Mouse (Mus musculus): ENCODE results near the gene 4933427D14Rik. TPM values are rescaled to one million over a fixed set of nuclear protein-coding genes. Genes with fewer than 3 reads are reported as not detected.
A peak's percentile ranks its signal among the peaks of the same experiment; 100 is the strongest.

4933427D14Rik gene
- polyA plus RNA-seq (2014; fragmentation: Nextera tagmentation; extraction: Ambion mirVana), result 11.0 and 13.9 TPM in 2 replicates

GRCm38 (mm10) chr11:72207204-72207833 is at the start of gene 4933427D14Rik, which contains the start of gene Txndc17:
Gene 4933427D14Rik, minus strand, starts transcription at chr11:72207459.
Gene Txndc17, plus strand, starts transcription at chr11:72207547.
- Histone ChIP-seq H3K9ac (ENCODE audit: low read length) (peak within 1 kb of the TSS; percentile 72), H3K27ac (ENCODE audit: low read depth) (peak within 1 kb of the TSS; percentile 73), H3K4me2 (ENCODE audit: low read length) (peak within 1 kb of the TSS; percentile 91), H3K4me3 (ENCODE audit: low read depth, low read length) (peak within 1 kb of the TSS; percentile 86), H3K9me3 (ENCODE audit: control insufficient read depth, low read length) (no peaks in the 10 kb centered on the region), H3K27me3 (replicated peaks; ENCODE audit: control insufficient read depth, insufficient read depth, low read length) (no peaks in the 10 kb centered on the region), H3K36me3 (ENCODE audit: control insufficient read depth, insufficient read depth, low read length) (peaks cover 33% of the 10 kb centered on the region), H3K4me1 (replicated peaks; ENCODE audit: control insufficient read depth, insufficient read depth, low read length) (peaks cover 15% of the 10 kb centered on the region)
- WGBS, result under 1% methylated on average over 35 of the region's 42 CpGs
- peak; percentile 93 for DNase-seq (ENCODE audit: low spot score)
- peak; percentile 98 for ATAC-seq (replicated peaks; ENCODE audit: low FRiP score, low TSS enrichment, low read depth)

GRCm38 (mm10) chr11:72256441-72256840 is 49.2 kb upstream of the 4933427D14Rik start:
- DNase-seq (ENCODE audit: low spot score), result no peak

GRCm38 (mm10) chr11:72255629-72256028 is 48.4 kb upstream of the 4933427D14Rik start:
- WGBS, result 93% methylated on average over 4 of the region's 4 CpGs
- no peak for ATAC-seq (replicated peaks; ENCODE audit: low FRiP score, low TSS enrichment, low read depth)

More at GRCm38 (mm10) chr11:72256441-72256840, 49.2 kb upstream of the 4933427D14Rik start:
- H3K27me3 ChIP-seq (replicated peaks; ENCODE audit: control insufficient read depth, insufficient read depth, low read length), result no peaks in the 10 kb centered on the region
- H3K4me1 ChIP-seq (replicated peaks; ENCODE audit: control insufficient read depth, insufficient read depth, low read length), result no peaks in the 10 kb centered on the region
- H3K4me3 ChIP-seq (ENCODE audit: low read depth, low read length), result no peak overlapping the region
- no peak for ATAC-seq (replicated peaks; ENCODE audit: low FRiP score, low TSS enrichment, low read depth)
- H3K36me3 ChIP-seq (ENCODE audit: control insufficient read depth, insufficient read depth, low read length), result no peaks in the 10 kb centered on the region
- H3K9me3 ChIP-seq (ENCODE audit: control insufficient read depth, low read length), result no peaks in the 10 kb centered on the region
- H3K27ac ChIP-seq (ENCODE audit: low read depth), result no peak overlapping the region
- H3K9ac ChIP-seq (ENCODE audit: low read length), result no peak overlapping the region
- H3K4me2 ChIP-seq (ENCODE audit: low read length), result no peak overlapping the region
- WGBS, result 82% methylated on average over 2 of the region's 2 CpGs

GRCm38 (mm10) chr11:72245196-72245753 is 38.0 kb upstream of the 4933427D14Rik start:
- Histone ChIP-seq H3K4me1 (replicated peaks; ENCODE audit: control insufficient read depth, insufficient read depth, low read length) (no peaks in the 10 kb centered on the region), H3K4me3 (ENCODE audit: low read depth, low read length) (no peak overlapping the region), H3K9ac (ENCODE audit: low read length) (no peak overlapping the region), H3K27ac (ENCODE audit: low read depth) (no peak overlapping the region), H3K9me3 (ENCODE audit: control insufficient read depth, low read length) (no peaks in the 10 kb centered on the region), H3K36me3 (ENCODE audit: control insufficient read depth, insufficient read depth, low read length) (no peaks in the 10 kb centered on the region), H3K27me3 (replicated peaks; ENCODE audit: control insufficient read depth, insufficient read depth, low read length) (no peaks in the 10 kb centered on the region), H3K4me2 (ENCODE audit: low read length) (no peak overlapping the region)
- WGBS, result 82% methylated on average over 8 of the region's 8 CpGs
- no peak for ATAC-seq (replicated peaks; ENCODE audit: low FRiP score, low TSS enrichment, low read depth)
- no peak for DNase-seq (ENCODE audit: low spot score)

More at GRCm38 (mm10) chr11:72255629-72256028, 48.4 kb upstream of the 4933427D14Rik start:
- Histone ChIP-seq H3K9me3 (ENCODE audit: control insufficient read depth, low read length) (no peaks in the 10 kb centered on the region), H3K4me2 (ENCODE audit: low read length) (no peak overlapping the region), H3K36me3 (ENCODE audit: control insufficient read depth, insufficient read depth, low read length) (no peaks in the 10 kb centered on the region), H3K27me3 (replicated peaks; ENCODE audit: control insufficient read depth, insufficient read depth, low read length) (0 out of 2 replicates have a peak, but pooled peaks cover under 1% of the 10 kb centered on the region), H3K9ac (ENCODE audit: low read length) (no peak overlapping the region), H3K4me3 (ENCODE audit: low read depth, low read length) (no peak overlapping the region), H3K4me1 (replicated peaks; ENCODE audit: control insufficient read depth, insufficient read depth, low read length) (no peaks in the 10 kb centered on the region), H3K27ac (ENCODE audit: low read depth) (no peak overlapping the region)
- no peak for DNase-seq (ENCODE audit: low spot score)

GRCm38 (mm10) chr11:72240062-72240860 is 33.0 kb upstream of the 4933427D14Rik start:
- H3K27me3 ChIP-seq (replicated peaks; ENCODE audit: control insufficient read depth, insufficient read depth, low read length), result no peaks in the 10 kb centered on the region
- DNase-seq (ENCODE audit: low spot score) (no peak), ATAC-seq (replicated peaks; ENCODE audit: low FRiP score, low TSS enrichment, low read depth) (no peak)
- H3K4me3 ChIP-seq (ENCODE audit: low read depth, low read length), result no peak overlapping the region
- H3K4me2 ChIP-seq (ENCODE audit: low read length), result no peak overlapping the region
- H3K9ac ChIP-seq (ENCODE audit: low read length), result no peak overlapping the region
- no peak overlapping the region for H3K27ac ChIP-seq (ENCODE audit: low read depth)
- H3K36me3 ChIP-seq (ENCODE audit: control insufficient read depth, insufficient read depth, low read length), result no peaks in the 10 kb centered on the region
- no peaks in the 10 kb centered on the region for H3K4me1 ChIP-seq (replicated peaks; ENCODE audit: control insufficient read depth, insufficient read depth, low read length)
- WGBS, result 63% methylated on average over 4 of the region's 4 CpGs
- H3K9me3 ChIP-seq (ENCODE audit: control insufficient read depth, low read length), result no peaks in the 10 kb centered on the region

GRCm38 (mm10) chr11:72234013-72234412 is 26.8 kb upstream of the 4933427D14Rik start:
- 61% methylated on average over 5 of the region's 5 CpGs for WGBS
- no peak overlapping the region for H3K4me3 ChIP-seq (ENCODE audit: low read depth, low read length)
- H3K4me2 ChIP-seq (ENCODE audit: low read length), result no peak overlapping the region
- H3K9ac ChIP-seq (ENCODE audit: low read length), result no peak overlapping the region
- no peaks in the 10 kb centered on the region for H3K4me1 ChIP-seq (replicated peaks; ENCODE audit: control insufficient read depth, insufficient read depth, low read length)
- no peak for ATAC-seq (replicated peaks; ENCODE audit: low FRiP score, low TSS enrichment, low read depth)
- no peak for DNase-seq (ENCODE audit: low spot score)
- H3K36me3 ChIP-seq (ENCODE audit: control insufficient read depth, insufficient read depth, low read length), result no peaks in the 10 kb centered on the region
- H3K27ac ChIP-seq (ENCODE audit: low read depth), result no peak overlapping the region
- no peaks in the 10 kb centered on the region for H3K27me3 ChIP-seq (replicated peaks; ENCODE audit: control insufficient read depth, insufficient read depth, low read length)
- no peaks in the 10 kb centered on the region for H3K9me3 ChIP-seq (ENCODE audit: control insufficient read depth, low read length)

GRCm38 (mm10) chr11:72232991-72233390 is 25.7 kb upstream of the 4933427D14Rik start:
- no peaks in the 10 kb centered on the region for H3K4me1 ChIP-seq (replicated peaks; ENCODE audit: control insufficient read depth, insufficient read depth, low read length)
- H3K9ac ChIP-seq (ENCODE audit: low read length), result no peak overlapping the region
- ATAC-seq (replicated peaks; ENCODE audit: low FRiP score, low TSS enrichment, low read depth) (no peak), DNase-seq (ENCODE audit: low spot score) (no peak)
- no peak overlapping the region for H3K4me3 ChIP-seq (ENCODE audit: low read depth, low read length)
- H3K9me3 ChIP-seq (ENCODE audit: control insufficient read depth, low read length), result no peaks in the 10 kb centered on the region
- H3K27ac ChIP-seq (ENCODE audit: low read depth), result no peak overlapping the region
- no peak overlapping the region for H3K4me2 ChIP-seq (ENCODE audit: low read length)
- 70% methylated on average over 1 of the region's 1 CpGs for WGBS
- H3K27me3 ChIP-seq (replicated peaks; ENCODE audit: control insufficient read depth, insufficient read depth, low read length), result no peaks in the 10 kb centered on the region
- no peaks in the 10 kb centered on the region for H3K36me3 ChIP-seq (ENCODE audit: control insufficient read depth, insufficient read depth, low read length)

GRCm38 (mm10) chr11:72232068-72232467 is 24.8 kb upstream of the 4933427D14Rik start:
- H3K27ac ChIP-seq (ENCODE audit: low read depth), result no peak overlapping the region
- no peaks in the 10 kb centered on the region for H3K9me3 ChIP-seq (ENCODE audit: control insufficient read depth, low read length)
- no peak overlapping the region for H3K4me2 ChIP-seq (ENCODE audit: low read length)
- 87% methylated on average over 7 of the region's 7 CpGs for WGBS
- H3K4me3 ChIP-seq (ENCODE audit: low read depth, low read length), result no peak overlapping the region
- H3K27me3 ChIP-seq (replicated peaks; ENCODE audit: control insufficient read depth, insufficient read depth, low read length), result no peaks in the 10 kb centered on the region
- no peaks in the 10 kb centered on the region for H3K36me3 ChIP-seq (ENCODE audit: control insufficient read depth, insufficient read depth, low read length)
- H3K9ac ChIP-seq (ENCODE audit: low read length), result no peak overlapping the region
- no peak for DNase-seq (ENCODE audit: low spot score)
- H3K4me1 ChIP-seq (replicated peaks; ENCODE audit: control insufficient read depth, insufficient read depth, low read length), result no peaks in the 10 kb centered on the region
- no peak for ATAC-seq (replicated peaks; ENCODE audit: low FRiP score, low TSS enrichment, low read depth)
